Mouse (Mus musculus): ENCODE measurements around the gene Dnajc22.
A peak's percentile ranks its signal among the peaks of the same experiment; 100 is the strongest.

The Dnajc22 gene

DNA sequence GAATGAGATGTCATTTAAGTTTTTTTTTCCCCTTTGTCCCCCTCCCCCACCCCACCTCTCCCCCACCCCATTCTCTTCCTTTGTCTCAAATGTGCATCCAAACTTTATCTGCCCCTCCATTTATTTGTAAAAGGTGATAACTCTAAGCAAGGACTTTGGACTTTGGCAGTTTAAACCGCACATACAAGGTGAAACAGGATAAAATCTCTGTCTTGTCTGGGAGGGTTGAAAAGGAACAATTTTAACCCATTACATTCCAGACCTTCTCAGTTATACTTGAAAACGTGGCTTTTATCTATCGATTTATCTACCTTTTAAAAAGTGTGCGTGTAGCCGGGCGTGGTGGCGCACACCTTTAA is 22.1 kb downstream of the Dnajc22 start:
- DNase-seq (ENCODE audit: low spot score in 2 of 2) = no peak

DNA sequence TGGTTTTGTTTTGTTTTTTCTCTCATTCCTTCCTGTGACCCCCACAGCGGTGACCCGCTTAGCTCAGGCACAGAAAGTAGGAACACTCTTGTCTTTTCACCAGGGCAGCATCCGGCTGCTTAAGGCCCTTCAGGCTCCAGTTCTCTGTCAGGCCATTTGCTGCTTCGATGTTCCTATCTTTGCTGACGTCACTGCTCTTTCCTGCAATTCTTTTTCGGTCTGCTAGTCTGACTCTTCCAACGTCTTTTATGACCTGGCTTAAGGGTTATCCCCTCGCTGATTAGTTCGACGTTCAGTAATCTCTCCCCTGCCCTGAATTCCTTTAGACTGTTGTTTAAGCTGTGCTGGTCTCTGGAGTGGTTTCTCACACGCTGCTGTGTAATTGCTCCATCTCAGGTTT is 23.6 kb downstream of the Dnajc22 start:
- no peak for DNase-seq (ENCODE audit: low spot score in 2 of 2)

DNA sequence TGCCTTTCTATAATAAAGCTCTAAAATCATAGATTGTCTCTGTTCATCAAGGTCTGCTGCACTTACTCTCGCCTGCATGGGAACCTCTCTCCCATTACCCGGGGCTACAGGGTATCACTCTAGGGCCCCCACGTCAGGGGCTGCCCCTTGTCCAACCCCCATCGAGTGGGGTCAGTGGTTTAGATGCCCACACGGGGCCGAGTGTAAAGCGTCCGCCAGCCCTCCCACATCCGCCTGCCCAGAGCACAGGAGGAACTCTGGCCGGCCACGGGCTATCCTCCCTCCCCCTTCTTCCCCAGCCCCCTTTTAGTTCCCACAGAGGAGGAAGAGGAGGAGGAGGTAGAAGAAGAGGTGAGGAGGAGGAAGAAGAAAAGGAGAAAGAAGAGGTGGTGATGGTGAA is 27.8 kb downstream of the Dnajc22 start:
- no peak for DNase-seq (ENCODE audit: low spot score in 2 of 2)

GRCm38 (mm10) chr15:99122642-99123041 is 29.7 kb downstream of the Dnajc22 start:
- no peak for DNase-seq (ENCODE audit: low spot score in 2 of 2)

DNA sequence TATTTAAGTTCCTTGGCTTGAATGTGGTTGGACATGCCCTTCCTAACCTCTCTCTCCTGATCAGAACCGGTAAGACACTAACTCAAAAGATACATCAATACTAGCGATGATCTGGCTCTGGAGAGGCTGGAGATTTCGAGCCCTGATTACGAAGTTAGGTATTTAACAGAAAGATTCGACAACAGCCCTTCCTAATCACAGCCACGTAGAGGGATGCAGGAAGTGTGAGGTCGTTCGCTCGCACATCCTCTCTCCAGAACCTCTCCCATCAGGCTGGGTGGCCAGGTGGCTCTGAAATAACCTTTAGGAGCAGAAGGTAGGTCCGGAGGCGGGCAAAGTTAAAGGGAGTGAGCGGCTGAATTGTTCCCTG is 32.7 kb downstream of the Dnajc22 start, which contains the start of gene Spats2:
Gene Spats2, plus strand, starts transcription at position 206 of the 370 bp plus-strand sequence.
- no peak for DNase-seq (ENCODE audit: low spot score in 2 of 2)

DNA sequence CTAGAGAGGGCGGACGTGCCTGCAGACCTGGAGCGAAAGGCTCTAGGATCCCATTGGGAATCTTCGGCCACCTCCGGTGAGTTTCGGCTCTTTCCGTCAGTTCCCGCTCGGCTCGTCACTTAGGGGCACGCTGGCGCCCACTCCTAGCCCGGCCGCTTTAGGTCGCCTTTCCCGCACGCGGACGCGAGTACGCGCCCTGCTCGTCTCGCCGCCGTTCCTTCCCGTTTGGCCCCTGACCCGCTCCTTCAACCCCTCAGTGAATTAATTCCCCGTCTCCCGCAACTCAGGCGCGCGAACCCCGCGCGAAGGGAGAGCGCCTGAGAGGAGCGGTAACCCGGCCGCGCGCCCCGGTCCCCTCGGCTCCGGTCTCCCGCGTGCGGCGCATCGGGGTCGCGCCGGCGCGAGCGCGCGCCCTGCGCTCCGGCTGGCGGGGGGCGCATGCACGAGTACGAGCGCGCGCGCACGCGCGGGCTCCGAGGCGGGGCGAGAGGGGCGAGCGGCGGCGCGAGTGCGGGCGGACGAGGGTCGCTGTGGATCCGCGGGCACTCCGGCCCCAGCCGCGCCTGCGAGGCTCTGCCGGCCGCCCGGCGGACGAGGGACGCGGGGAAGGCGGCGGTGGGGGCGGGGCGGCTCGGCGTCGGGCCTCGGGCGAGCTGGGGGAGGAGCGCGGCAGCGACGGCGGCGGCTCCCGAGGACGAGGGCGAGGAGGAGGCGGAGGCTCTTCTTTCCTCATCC is 33.3 kb downstream of the Dnajc22 start:
- peak; percentile 73 to 90 for DNase-seq (ENCODE audit: low spot score in 2 of 2)

DNA sequence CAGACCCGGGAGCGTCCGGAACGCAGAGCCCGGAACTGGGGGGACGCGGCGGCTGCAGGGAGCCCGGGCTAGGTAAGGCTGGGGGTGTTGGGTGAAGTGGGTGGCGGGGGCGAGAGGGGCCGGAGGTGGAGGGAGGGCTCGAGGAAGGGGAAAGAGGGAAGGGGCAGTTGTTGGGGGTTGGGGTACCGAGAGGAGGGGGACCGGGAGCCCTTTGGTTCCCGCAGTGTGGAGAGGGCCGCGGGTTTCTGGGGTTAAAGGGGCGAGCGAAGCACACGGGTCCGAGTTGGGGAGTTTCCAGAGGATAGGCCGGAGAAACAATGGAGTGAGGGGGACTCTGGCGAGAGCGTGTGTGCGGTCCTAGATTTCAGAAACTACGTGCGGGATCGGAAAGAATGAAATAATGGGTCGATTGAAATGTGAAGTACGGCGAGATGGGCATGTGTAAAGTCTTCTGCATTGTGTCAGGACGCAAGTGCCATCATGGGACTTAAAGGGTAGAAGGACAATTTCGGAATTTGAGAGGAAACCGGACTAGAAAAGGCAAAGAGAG is 33.9 kb downstream of the Dnajc22 start:
- no peak for DNase-seq (ENCODE audit: low spot score in 2 of 2)

- DNase-seq (ENCODE audit: low spot score in 2 of 2) = no peak
These were observed 35.0 kb downstream of the Dnajc22 start for GRCm38 (mm10) chr15:99127851-99128522.

DNA sequence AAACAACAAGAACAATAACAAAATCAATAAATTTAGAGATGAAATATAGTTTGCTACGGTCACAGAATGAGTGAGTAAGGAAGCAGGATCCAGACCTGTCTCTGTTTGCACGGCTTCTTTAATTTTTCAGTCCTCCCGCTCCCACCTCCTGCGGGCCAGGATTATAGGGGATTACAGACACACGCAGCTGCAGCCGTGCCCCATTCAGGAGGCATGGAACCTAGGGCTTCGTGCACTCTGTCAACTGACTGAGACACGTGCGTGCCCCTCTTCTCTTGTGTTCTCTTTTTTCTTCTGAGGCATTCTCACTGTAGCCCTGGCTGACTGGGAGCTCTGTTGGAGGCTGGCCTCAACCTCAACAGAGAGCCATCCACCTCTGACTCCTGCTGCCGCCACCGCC is 36.5 kb downstream of the Dnajc22 start:
- DNase-seq (ENCODE audit: low spot score in 2 of 2) = no peak

GRCm38 (mm10) chr15:99129956-99130910 is 37.3 kb downstream of the Dnajc22 start:
- DNase-seq (ENCODE audit: low spot score in 2 of 2) = no peak

- DNase-seq (ENCODE audit: low spot score in 2 of 2) = no peak
These were observed 45.4 kb downstream of the Dnajc22 start for GRCm38 (mm10) chr15:99138389-99138788.

DNA sequence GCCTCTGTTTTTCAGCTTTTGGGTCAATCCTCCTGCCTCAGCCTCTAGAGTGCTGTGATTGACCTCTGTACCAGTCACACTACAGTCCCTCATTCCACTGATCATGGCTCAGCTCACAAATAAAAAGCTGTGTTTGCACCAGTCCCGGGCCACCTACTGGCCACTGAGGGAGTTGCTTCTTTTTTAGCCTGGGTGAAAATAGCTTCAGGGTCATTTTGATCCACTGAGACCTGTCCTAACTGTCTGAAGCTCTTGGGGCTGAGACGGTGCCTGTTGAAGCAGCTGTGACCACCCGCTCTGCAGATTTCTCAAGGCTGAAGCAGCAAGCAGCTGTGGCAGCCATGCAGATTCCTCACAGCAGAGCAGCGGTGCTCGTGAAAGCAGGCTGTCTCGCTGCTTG is 46.7 kb downstream of the Dnajc22 start:
- no peak for DNase-seq (ENCODE audit: low spot score in 2 of 2)

GRCm38 (mm10) chr15:99150516-99150915 is 57.5 kb downstream of the Dnajc22 start:
- DNase-seq (ENCODE audit: low spot score in 2 of 2) = no peak

DNA sequence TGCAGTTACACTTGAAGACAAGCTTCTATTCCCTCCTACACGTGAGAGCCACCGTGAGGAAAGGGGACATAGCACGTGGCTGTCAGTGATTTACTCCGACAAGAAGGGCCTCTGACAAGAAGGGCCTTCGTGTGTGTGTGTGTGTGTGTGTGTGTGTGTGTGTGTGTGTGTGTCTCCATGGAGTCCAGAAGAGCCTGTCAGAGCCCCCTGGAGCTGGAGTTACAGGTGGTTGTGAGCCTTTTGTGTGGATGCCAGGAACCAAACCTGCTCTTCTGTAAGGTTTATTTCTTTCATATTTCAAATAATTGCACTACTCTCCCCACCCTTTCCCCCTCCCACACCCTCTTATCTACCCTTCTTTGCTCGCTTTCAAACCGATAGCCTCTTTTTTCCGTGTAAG is 58.4 kb downstream of the Dnajc22 start:
- DNase-seq (ENCODE audit: low spot score in 2 of 2) = no peak

DNA sequence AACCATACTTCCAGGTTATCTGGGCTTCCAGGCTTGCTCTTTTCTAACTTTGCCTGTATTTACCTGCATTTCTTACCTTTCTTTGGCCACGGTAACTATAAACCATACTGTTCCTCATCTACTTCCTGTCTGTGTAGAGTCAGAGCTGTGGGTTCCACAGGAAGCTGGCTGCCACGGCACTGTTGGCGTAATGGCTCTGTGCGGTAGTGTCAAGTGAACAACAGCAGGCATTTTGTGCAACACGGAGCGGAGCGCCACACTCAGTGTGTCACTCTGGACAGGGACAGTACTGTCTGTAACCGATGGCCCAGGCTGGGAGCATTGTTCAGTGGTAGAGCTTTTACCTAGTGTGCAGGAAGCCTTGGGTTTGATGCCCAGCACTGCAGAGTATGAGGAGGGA is 60.5 kb downstream of the Dnajc22 start:
- DNase-seq (ENCODE audit: low spot score in 2 of 2) = no peak
